Mouse (Mus musculus) leukemia stem cell, adult 10-12 weeks (primary cell): ENCODE data around the gene Slc39a12. TPM values are rescaled to one million over a fixed set of nuclear protein-coding genes. Genes with fewer than 3 reads are reported as not detected.

ENCODE experiments used
- polyA plus RNA-seq: library from polyadenylated mRNA; stranded (reverse); fragments of >175 nt; gene quantifications from 2 replicates; pipeline ENCODE4 v1.2.3, GENCODE M21; 2012; ENCODE audit warnings: low replicate concordance

The Slc39a12 gene
- polyA plus RNA-seq = not detected in 2 replicates

DNA sequence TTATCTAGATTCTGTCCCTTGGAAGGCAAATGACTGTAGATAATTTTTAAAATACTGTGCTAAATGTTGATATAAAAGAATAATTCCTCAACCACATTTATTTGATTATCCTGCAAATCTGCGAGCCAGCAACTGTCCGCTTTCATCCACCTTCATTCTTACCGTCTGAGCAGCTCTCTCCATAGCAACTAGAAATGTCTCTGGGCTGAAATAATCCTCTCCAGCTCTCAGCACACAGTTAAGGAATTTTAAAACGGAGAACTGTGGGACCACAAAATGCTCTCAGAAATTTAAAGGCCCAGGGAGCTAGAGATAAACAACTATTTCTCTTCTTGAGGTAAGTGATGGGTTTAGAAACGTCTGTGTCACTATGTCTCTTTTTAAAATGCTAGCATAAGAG is at the start of gene Slc39a12:
Gene Slc39a12 (plus strand): TSS at position 155 of the 400 bp plus-strand sequence.

Other genes starting within 250 kb of the Slc39a12 start
- gene Tmem236, start 213.8 kb upstream of the Slc39a12 start, polyA plus RNA-seq = not detected in 2 replicates
- 1.0 and 1.4 TPM in 2 replicates for gene Mrc1, start 158.9 kb upstream of the Slc39a12 start, polyA plus RNA-seq
- 0.19 and 0.23 TPM in 2 replicates for gene Cacnb2, start 214.8 kb downstream of the Slc39a12 start, polyA plus RNA-seq